Mouse (Mus musculus): ENCODE results near the gene Nlrp1b.

Gene Nlrp1b

GRCm38 (mm10) chr11:71230684-71231480, at the start of gene Nlrp1b:
Nlrp1b (minus strand) TSS chr11:71230733.
- DNase-seq, result no peak

- DNase-seq, result no peak
Measured at GRCm38 (mm10) chr11:71261036-71261435, 30.5 kb upstream of the Nlrp1b start.

GRCm38 (mm10) chr11:71251333-71251732, 20.8 kb upstream of the Nlrp1b start:
- no peak for DNase-seq

GRCm38 (mm10) chr11:71224614-71225013, 5.9 kb downstream of the Nlrp1b start:
- peak; percentile 9 to 25 for DNase-seq

- DNase-seq, result no peak
Measured at GRCm38 (mm10) chr11:71202703-71203102, 27.8 kb downstream of the Nlrp1b start.

GRCm38 (mm10) chr11:71199349-71199748, 31.2 kb downstream of the Nlrp1b start:
- DNase-seq, result no peak

GRCm38 (mm10) chr11:71169633-71170032, 60.9 kb downstream of the Nlrp1b start:
- DNase-seq, result peak; percentile 3 to 5

- no peak for DNase-seq
Measured at GRCm38 (mm10) chr11:71164139-71164538, 66.4 kb downstream of the Nlrp1b start.

- DNase-seq, result no peak
Measured at GRCm38 (mm10) chr11:71159439-71160136, 70.9 kb downstream of the Nlrp1b start.

- DNase-seq, result no peak
Measured at GRCm38 (mm10) chr11:71155272-71155671, 75.3 kb downstream of the Nlrp1b start.

- no peak for DNase-seq
Measured at GRCm38 (mm10) chr11:71144661-71145060, 85.9 kb downstream of the Nlrp1b start, which contains the start of gene Nlrp1a. Nlrp1a (minus strand) TSS chr11:71144704.

GRCm38 (mm10) chr11:71142031-71142430, 88.5 kb downstream of the Nlrp1b start:
- no peak for DNase-seq

GRCm38 (mm10) chr11:71107128-71107527, 123.4 kb downstream of the Nlrp1b start:
- DNase-seq, result no peak

- no peak for DNase-seq
Measured at GRCm38 (mm10) chr11:71106261-71107021, 124.1 kb downstream of the Nlrp1b start.

- DNase-seq, result peak; percentile 42 to 66
Measured at GRCm38 (mm10) chr11:71103931-71104330, 126.6 kb downstream of the Nlrp1b start.
